Mouse (Mus musculus) intestine, embryonic 15.5 days (tissue): ENCODE results near the gene Sds. TPM values are rescaled to one million over a fixed set of nuclear protein-coding genes. Genes with fewer than 3 reads are reported as not detected.

Source experiments
- ATAC-seq: fragments of 200-750 bp; cut with Nextera tagmentation; 2 replicates; pipeline ENCODE4 v1.8.0; 2017; ENCODE audit warnings: moderate TSS enrichment, moderate library complexity
- H3K27ac ChIP-seq: fragments of 300-500 bp; sonication (generic); 2 replicates; pipeline ENCODE4 v1.5.1; 2015; ENCODE audit warnings: mild to moderate bottlenecking, inconsistent platforms
- H3K27me3 ChIP-seq: fragments of 300-500 bp; sonication (generic); replicated peaks from 2 replicates; pipeline ENCODE4 v1.6.1; 2015; ENCODE audit warnings: inconsistent platforms
- H3K36me3 ChIP-seq: fragments of 300-500 bp; sonication (generic); 2 replicates; pipeline ENCODE4 v1.6.1; 2015; ENCODE audit warnings: inconsistent platforms
- H3K4me1 ChIP-seq: fragments of 300-500 bp; sonication (generic); replicated peaks from 2 replicates; pipeline ENCODE4 v1.6.1; 2015; ENCODE audit warnings: inconsistent platforms
- H3K4me2 ChIP-seq: fragments of 300-500 bp; sonication (generic); replicated peaks from 2 replicates; pipeline ENCODE4 v1.6.1; 2015; ENCODE audit warnings: mild to moderate bottlenecking, inconsistent platforms
- H3K4me3 ChIP-seq: fragments of 300-500 bp; sonication (generic); replicated peaks from 2 replicates; pipeline ENCODE4 v1.5.1; 2015; ENCODE audit warnings: inconsistent platforms
- H3K9ac ChIP-seq: fragments of 300-500 bp; sonication (generic); 2 replicates; pipeline ENCODE4 v1.6.1; 2015; ENCODE audit warnings: inconsistent platforms
- H3K9me3 ChIP-seq: fragments of 300-500 bp; sonication (generic); 2 replicates; pipeline ENCODE4 v1.6.1; 2016; ENCODE audit warnings: inconsistent platforms
- WGBS: fragments of 180-500 bp; shearing (Covaris S2); methylation state at CpG from one replicate; pipeline ENCODE4 v1.1.7; 2015; 5-methylcytosine and 5-hydroxymethylcytosine counted together
- polyA plus RNA-seq: library from polyadenylated mRNA; unstranded; fragments of >200 nt; fragmentation: Nextera tagmentation; extraction: Ambion mirVana; gene quantifications from 2 replicates; pipeline ENCODE4 v1.2.1, GENCODE M21; 2015

Sds gene
- polyA plus RNA-seq, 1 experiment from 2014 or later: not detected

DNA sequence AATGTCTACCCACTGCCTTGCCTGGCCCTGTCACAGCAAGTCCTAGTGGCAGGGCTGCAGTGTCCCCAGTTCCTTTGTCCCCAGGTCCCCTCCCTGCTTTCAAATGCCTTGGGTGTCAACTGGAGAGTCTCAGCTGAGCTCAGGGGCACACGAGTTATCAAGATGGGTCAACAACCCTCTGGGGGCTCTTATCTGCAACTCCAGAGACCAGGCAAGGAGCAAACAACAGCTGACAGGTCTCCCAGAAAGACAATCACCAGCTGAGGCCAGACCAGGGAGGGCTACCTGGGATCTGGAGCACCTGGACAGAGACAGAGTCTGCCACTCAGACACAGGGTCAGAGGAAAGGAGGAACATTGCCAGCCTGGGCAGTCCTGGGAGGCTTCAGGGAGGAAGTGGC lies 20.1 kb upstream of the Sds start:
- no peaks in the 10 kb centered on the region for H3K36me3 ChIP-seq
- no peaks in the 10 kb centered on the region for H3K4me1 ChIP-seq
- ATAC-seq: 0 out of 2 replicates have a peak, but pooled peaks have one; percentile 11
- H3K9me3 ChIP-seq: no peaks in the 10 kb centered on the region
- H3K27me3 ChIP-seq: 0 out of 2 replicates have a peak, but pooled peaks cover 8% of the 10 kb centered on the region
- H3K27ac ChIP-seq: no peak overlapping the region
- H3K9ac ChIP-seq: no peak overlapping the region
- H3K4me3 ChIP-seq: no peak overlapping the region
- no peak overlapping the region for H3K4me2 ChIP-seq
- 13% methylated on average over 1 of the region's 1 CpGs for WGBS

DNA sequence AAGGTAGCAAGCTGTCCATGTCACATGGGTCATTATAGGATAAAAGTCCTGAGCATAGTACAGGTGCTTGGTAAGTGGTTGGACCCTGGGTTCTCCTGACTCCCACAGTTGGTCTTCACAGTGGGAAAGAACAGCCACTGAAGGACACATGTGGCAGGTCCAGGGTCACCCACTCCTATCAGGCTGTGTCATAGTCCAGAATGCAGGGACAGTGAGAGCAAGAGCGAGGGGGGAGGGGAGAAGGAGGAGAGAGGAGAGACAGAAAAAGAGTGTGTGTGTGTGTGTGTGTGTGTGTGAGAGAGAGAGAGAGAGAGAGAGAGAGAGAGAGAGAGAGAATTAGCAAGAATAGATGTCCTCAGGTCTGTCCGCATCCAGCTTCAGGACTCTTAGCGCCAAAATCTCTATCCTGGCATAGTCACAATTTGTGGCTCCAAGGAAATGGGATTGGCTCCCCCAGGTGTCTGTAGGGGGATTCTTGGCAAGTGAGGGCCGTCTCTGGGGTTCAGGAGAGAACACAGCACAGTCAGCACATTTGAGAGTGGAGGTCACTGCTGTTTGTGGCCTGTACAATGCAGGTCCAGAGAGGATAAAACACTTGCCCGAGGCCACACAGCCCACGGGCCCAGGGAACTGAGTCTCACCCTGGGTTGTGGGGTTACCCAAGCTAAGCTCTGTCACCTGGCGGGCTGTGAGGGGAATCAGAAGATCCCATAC lies 19.3 kb upstream of the Sds start:
- no peaks in the 10 kb centered on the region for H3K9me3 ChIP-seq
- no peaks in the 10 kb centered on the region for H3K36me3 ChIP-seq
- H3K27ac ChIP-seq: no peak overlapping the region
- WGBS: 53% methylated on average over 7 of the region's 7 CpGs
- no peaks in the 10 kb centered on the region for H3K4me1 ChIP-seq
- H3K4me3 ChIP-seq: no peak overlapping the region
- 0 out of 2 replicates have a peak, but pooled peaks cover 8% of the 10 kb centered on the region for H3K27me3 ChIP-seq
- H3K4me2 ChIP-seq: no peak overlapping the region
- ATAC-seq: peak; percentile 13; the same call in 1 of the 2 replicates
- H3K9ac ChIP-seq: no peak overlapping the region

GRCm38 (mm10) chr5:120457628-120458027 lies 18.7 kb upstream of the Sds start:
- H3K27me3 ChIP-seq: 0 out of 2 replicates have a peak, but pooled peaks cover 8% of the 10 kb centered on the region
- H3K4me2 ChIP-seq: no peak overlapping the region
- H3K9ac ChIP-seq: no peak overlapping the region
- WGBS: 7% methylated on average over 9 of the region's 9 CpGs
- no peak overlapping the region for H3K4me3 ChIP-seq
- no peaks in the 10 kb centered on the region for H3K9me3 ChIP-seq
- no peaks in the 10 kb centered on the region for H3K36me3 ChIP-seq
- no peak overlapping the region for H3K27ac ChIP-seq
- no peaks in the 10 kb centered on the region for H3K4me1 ChIP-seq
- peak; percentile 23 for ATAC-seq

DNA sequence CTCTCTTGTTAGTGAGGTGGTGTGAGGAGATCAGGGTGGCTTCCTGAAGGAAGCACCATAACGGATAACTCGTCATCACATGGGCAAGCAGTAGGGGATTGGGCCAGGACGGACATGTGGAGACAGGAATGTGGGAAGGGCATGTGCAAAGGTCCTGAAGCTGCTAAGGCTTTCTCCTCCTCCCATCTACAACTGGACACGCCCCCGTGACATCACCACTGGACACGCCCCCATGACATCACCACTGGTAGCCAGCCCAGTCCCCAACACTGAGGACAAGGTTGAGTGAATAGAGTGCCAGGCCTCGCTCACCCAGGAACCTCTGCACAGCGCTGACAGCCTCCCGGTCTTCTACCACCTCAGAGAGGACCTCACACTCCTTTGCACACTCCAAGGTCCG lies 17.2 kb upstream of the Sds start:
- 74% methylated on average over 10 of the region's 10 CpGs for whole genome bisulfite sequencing

GRCm38 (mm10) chr5:120461902-120462301 lies 14.4 kb upstream of the Sds start:
- Histone ChIP-seq H3K4me3 (no peak overlapping the region), H3K36me3 (no peaks in the 10 kb centered on the region), H3K27ac (no peak overlapping the region), H3K4me1 (no peaks in the 10 kb centered on the region), H3K27me3 (no peaks in the 10 kb centered on the region), H3K9ac (no peak overlapping the region), H3K4me2 (no peak overlapping the region), H3K9me3 (no peaks in the 10 kb centered on the region)
- ATAC-seq: no peak
- 66% methylated on average over 15 of the region's 15 CpGs for WGBS

More for the DNA sequence above, 17.2 kb upstream of the Sds start:
- H3K36me3 ChIP-seq: no peaks in the 10 kb centered on the region
- no peaks in the 10 kb centered on the region for H3K9me3 ChIP-seq
- 0 out of 2 replicates have a peak, but pooled peaks cover 8% of the 10 kb centered on the region for H3K27me3 ChIP-seq
- H3K4me3 ChIP-seq: no peak overlapping the region
- no peak for ATAC-seq
- H3K4me1 ChIP-seq: no peaks in the 10 kb centered on the region
- no peak overlapping the region for H3K27ac ChIP-seq
- no peak overlapping the region for H3K9ac ChIP-seq
- H3K4me2 ChIP-seq: no peak overlapping the region

DNA sequence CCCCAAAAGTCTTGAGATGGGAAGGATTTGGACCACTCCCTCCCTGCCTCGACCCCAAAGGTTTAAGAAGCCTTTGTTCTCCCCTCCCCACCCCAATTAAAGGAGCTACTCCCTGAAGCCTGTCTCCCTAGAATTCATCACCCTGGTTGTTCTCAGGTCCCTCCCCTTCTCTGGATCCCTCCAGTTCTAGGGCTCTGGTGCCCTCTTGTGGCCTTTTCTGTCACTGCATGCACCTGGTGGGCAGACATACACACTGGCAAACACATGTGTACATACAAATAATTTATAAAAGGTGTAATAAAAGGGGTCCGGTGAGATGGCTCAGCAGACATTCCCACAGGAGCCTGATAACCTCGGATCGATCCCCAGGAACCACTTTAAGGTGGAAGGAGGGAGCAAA lies 12.0 kb upstream of the Sds start:
- Histone ChIP-seq H3K36me3 (no peaks in the 10 kb centered on the region), H3K27me3 (no peaks in the 10 kb centered on the region), H3K4me2 (no peak overlapping the region), H3K27ac (no peak overlapping the region), H3K9ac (no peak overlapping the region), H3K9me3 (no peaks in the 10 kb centered on the region), H3K4me1 (no peaks in the 10 kb centered on the region), H3K4me3 (no peak overlapping the region)
- WGBS: 77% methylated on average over 4 of the region's 4 CpGs
- ATAC-seq: no peak

- Histone ChIP-seq H3K27me3 (no peaks in the 10 kb centered on the region), H3K9me3 (no peaks in the 10 kb centered on the region), H3K4me2 (no peak overlapping the region), H3K4me3 (no peak overlapping the region), H3K9ac (no peak overlapping the region), H3K36me3 (no peaks in the 10 kb centered on the region), H3K27ac (no peak overlapping the region), H3K4me1 (no peaks in the 10 kb centered on the region)
- ATAC-seq: no peak
- WGBS: 41% methylated on average over 5 of the region's 5 CpGs
Observed at GRCm38 (mm10) chr5:120465062-120465461, 11.3 kb upstream of the Sds start.

GRCm38 (mm10) chr5:120465860-120466259 lies 10.5 kb upstream of the Sds start:
- H3K27ac ChIP-seq: no peak overlapping the region
- no peak overlapping the region for H3K9ac ChIP-seq
- H3K36me3 ChIP-seq: no peaks in the 10 kb centered on the region
- no peaks in the 10 kb centered on the region for H3K27me3 ChIP-seq
- no peak overlapping the region for H3K4me3 ChIP-seq
- no peak overlapping the region for H3K4me2 ChIP-seq
- 70% methylated on average over 6 of the region's 6 CpGs for WGBS
- H3K9me3 ChIP-seq: no peaks in the 10 kb centered on the region
- ATAC-seq: peak; percentile 47
- no peaks in the 10 kb centered on the region for H3K4me1 ChIP-seq

DNA sequence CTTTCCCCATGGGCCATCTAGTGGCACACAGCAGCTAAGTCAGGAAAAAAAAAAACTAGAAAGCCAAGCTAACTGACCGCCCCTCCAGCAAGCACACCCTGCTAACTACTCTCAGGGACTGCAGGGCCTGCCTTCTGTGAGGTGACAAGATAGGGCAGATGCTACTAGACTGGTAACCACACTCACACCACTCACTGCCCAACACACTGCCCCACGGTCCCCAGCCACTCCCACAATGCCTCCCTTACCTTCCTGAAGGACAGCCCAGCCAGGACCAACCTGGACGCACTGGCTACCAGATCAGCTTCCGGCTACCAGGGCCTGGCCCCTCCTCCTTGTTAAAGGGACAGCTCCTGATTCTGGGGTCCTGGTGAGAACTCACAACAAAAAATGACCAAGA lies 9.3 kb upstream of the Sds start:
- Histone ChIP-seq H3K9ac (no peak overlapping the region; the same call in 1 of the 2 replicates), H3K4me3 (peak overlapping the region; percentile 25), H3K9me3 (no peaks in the 10 kb centered on the region), H3K36me3 (no peaks in the 10 kb centered on the region), H3K4me2 (peak overlapping the region; percentile 40), H3K27ac (no peak overlapping the region), H3K4me1 (no peaks in the 10 kb centered on the region), H3K27me3 (no peaks in the 10 kb centered on the region)
- peak; percentile 46 for ATAC-seq
- WGBS: 6% methylated on average over 4 of the region's 4 CpGs

GRCm38 (mm10) chr5:120468336-120468735 lies 8.0 kb upstream of the Sds start:
- peak; percentile 39; the same call in 1 of the 2 replicates for ATAC-seq
- Histone ChIP-seq H3K4me3 (no peak overlapping the region), H3K4me1 (no peaks in the 10 kb centered on the region), H3K27me3 (no peaks in the 10 kb centered on the region), H3K4me2 (no peak overlapping the region), H3K9me3 (no peaks in the 10 kb centered on the region), H3K36me3 (no peaks in the 10 kb centered on the region), H3K27ac (no peak overlapping the region), H3K9ac (no peak overlapping the region)
- WGBS: 60% methylated on average over 5 of the region's 5 CpGs

- ATAC-seq: no peak
- H3K4me1 ChIP-seq: no peaks in the 10 kb centered on the region
- no peak overlapping the region for H3K4me2 ChIP-seq
- 69% methylated on average over 6 of the region's 6 CpGs for WGBS
- H3K4me3 ChIP-seq: no peak overlapping the region
- no peaks in the 10 kb centered on the region for H3K9me3 ChIP-seq
- no peak overlapping the region for H3K27ac ChIP-seq
- H3K9ac ChIP-seq: no peak overlapping the region
- H3K27me3 ChIP-seq: no peaks in the 10 kb centered on the region
- H3K36me3 ChIP-seq: no peaks in the 10 kb centered on the region
Observed at GRCm38 (mm10) chr5:120468830-120469229, 7.5 kb upstream of the Sds start.

GRCm38 (mm10) chr5:120471538-120471937 lies 4.8 kb upstream of the Sds start:
- no peaks in the 10 kb centered on the region for H3K36me3 ChIP-seq
- no peaks in the 10 kb centered on the region for H3K9me3 ChIP-seq
- no peak overlapping the region for H3K4me2 ChIP-seq
- WGBS: 36% methylated on average over 4 of the region's 4 CpGs
- H3K27ac ChIP-seq: no peak overlapping the region
- no peaks in the 10 kb centered on the region for H3K27me3 ChIP-seq
- no peak overlapping the region for H3K9ac ChIP-seq
- H3K4me1 ChIP-seq: no peaks in the 10 kb centered on the region
- no peak overlapping the region for H3K4me3 ChIP-seq
- peak; percentile 49 for ATAC-seq

DNA sequence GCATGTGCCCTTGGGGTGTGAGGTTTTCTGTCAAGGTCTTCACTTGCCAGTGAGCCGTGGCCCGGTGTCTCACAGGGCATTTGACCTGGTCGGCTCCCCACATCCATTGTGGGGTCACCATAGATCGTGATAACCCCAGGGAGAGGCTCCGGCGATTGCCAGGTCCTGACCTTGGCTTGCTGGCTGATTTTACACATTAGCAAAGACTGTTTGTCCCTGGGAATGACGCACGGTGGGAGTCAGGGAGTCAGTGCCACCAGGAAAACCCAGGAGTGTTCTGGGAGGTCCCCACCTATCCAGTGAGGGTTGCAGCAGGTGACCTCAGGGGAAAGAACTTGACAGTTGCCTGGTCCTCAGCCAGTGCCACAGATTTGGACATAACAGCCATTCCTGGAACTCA lies 3.6 kb upstream of the Sds start, which contains the start of gene Sdsl:
TSS of gene Sdsl (minus strand) at position 41 of the 400 bp plus-strand sequence.
- Histone ChIP-seq H3K27ac (no peak within 1 kb of the TSS), H3K36me3 (no peaks in the 10 kb centered on the region), H3K9me3 (no peaks in the 10 kb centered on the region), H3K4me2 (no peak within 1 kb of the TSS), H3K4me1 (no peaks in the 10 kb centered on the region), H3K27me3 (no peaks in the 10 kb centered on the region), H3K9ac (no peak within 1 kb of the TSS), H3K4me3 (no peak within 1 kb of the TSS)
- 64% methylated on average over 8 of the region's 8 CpGs for WGBS
- ATAC-seq: no peak
